Mouse (Mus musculus): ENCODE results near the gene Atp9a.

DNA sequence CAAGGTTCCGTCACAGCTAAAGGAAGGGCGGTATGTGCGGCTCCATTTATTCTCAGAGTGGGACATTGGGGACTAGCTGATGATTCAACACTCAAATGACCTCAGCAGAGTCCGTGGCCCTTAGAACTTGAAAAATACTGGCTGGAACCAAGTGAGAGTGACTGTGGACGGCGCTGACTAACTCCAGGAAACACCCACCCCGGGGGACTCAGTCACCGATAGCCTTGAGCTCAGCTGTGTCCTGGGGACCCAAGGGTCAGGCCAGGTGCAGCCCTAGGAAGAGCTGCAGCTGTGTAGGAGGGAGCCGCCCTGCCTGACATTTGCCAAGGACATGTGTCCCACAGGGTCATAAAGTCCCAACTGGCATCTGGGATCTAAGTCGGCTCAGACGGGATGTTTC, 83.7 kb downstream of the Atp9a start:
- no peak for TF ChIP-seq CTCF (IDR thresholded peaks at IDR 0.05; ENCODE audit: low read depth, low read length)
- no peak for TF ChIP-seq POLR2A (IDR thresholded peaks at IDR 0.05; ENCODE audit: insufficient read depth, low read length)
